Mouse (Mus musculus) forebrain, embryonic 16.5 days (tissue): ENCODE results near the gene Rcn3. TPM values are rescaled to one million over a fixed set of nuclear protein-coding genes. Genes with fewer than 3 reads are reported as not detected.
A peak's percentile ranks its signal among the peaks of the same experiment; 100 is the strongest.

Experiments used
- ATAC-seq: fragments of 200-750 bp; cut with Nextera tagmentation; 2 replicates; pipeline ENCODE4 v1.8.0; 2017; ENCODE audit warnings: mild to moderate bottlenecking, moderate library complexity
- H3K27ac ChIP-seq: fragments of 300-500 bp; sonication (generic); 2 replicates; pipeline ENCODE4 v1.5.1; 2014; ENCODE audit warnings: low read length, control low read depth
- H3K27me3 ChIP-seq: fragments of 300-500 bp; sonication (generic); replicated peaks from 2 replicates; pipeline ENCODE4 v1.6.1; 2014; ENCODE audit warnings: low read length; ENCODE audit not compliant: control insufficient read depth, insufficient read depth
- H3K36me3 ChIP-seq: fragments of 300-500 bp; sonication (generic); 2 replicates; pipeline ENCODE4 v1.6.1; 2014; ENCODE audit not compliant: control insufficient read depth, insufficient read depth
- H3K4me1 ChIP-seq: fragments of 300-500 bp; sonication (generic); replicated peaks from 2 replicates; pipeline ENCODE4 v1.6.1; 2014; ENCODE audit warnings: low read length; ENCODE audit not compliant: control insufficient read depth, insufficient read depth
- H3K4me2 ChIP-seq: fragments of 300-500 bp; sonication (generic); 2 replicates; pipeline ENCODE4 v1.6.1; 2014; ENCODE audit warnings: mild to moderate bottlenecking, low read length, control low read depth
- H3K4me3 ChIP-seq: fragments of 300-500 bp; sonication (generic); replicated peaks from 2 replicates; pipeline ENCODE4 v1.5.1; 2014; ENCODE audit warnings: mild to moderate bottlenecking, low read length, control low read depth
- H3K9ac ChIP-seq: fragments of 300-500 bp; sonication (generic); replicated peaks from 2 replicates; pipeline ENCODE4 v1.6.1; 2014; ENCODE audit warnings: low read depth, low read length, control low read depth
- H3K9me3 ChIP-seq: fragments of 300-500 bp; sonication (generic); 2 replicates; pipeline ENCODE4 v1.6.1; 2016; ENCODE audit warnings: low read length; ENCODE audit not compliant: control insufficient read depth
- WGBS: fragments of 180-500 bp; shearing (Covaris S2); extraction: QIAGEN DNeasy Blood & Tissue Kit; methylation state at CpG from one replicate; pipeline ENCODE4 v1.1.7; 2014; 5-methylcytosine and 5-hydroxymethylcytosine counted together
- polyA plus RNA-seq: library from polyadenylated mRNA; unstranded; fragments of >200 nt; fragmentation: Nextera tagmentation; extraction: Ambion mirVana; gene quantifications from 2 replicates; pipeline ENCODE4 v1.2.1, GENCODE M21; 2015

Rcn3 gene
- polyA plus RNA-seq, 1 experiment from 2014 or later, result 50.8 TPM

- peak overlapping the region; percentile 99 for H3K27ac ChIP-seq
- peak overlapping the region; percentile 97 for H3K4me2 ChIP-seq
- peak overlapping the region; percentile 95 for H3K4me3 ChIP-seq
- peak; percentile 93 for ATAC-seq
- WGBS, result 0% methylated on average over 30 of the region's 33 CpGs
- no peaks in the 10 kb centered on the region for H3K9me3 ChIP-seq
- no peaks in the 10 kb centered on the region for H3K27me3 ChIP-seq
- peak overlapping the region; percentile 88 for H3K9ac ChIP-seq
- peaks cover 7% of the 10 kb centered on the region; the same call in 1 of the 2 replicates for H3K36me3 ChIP-seq
- H3K4me1 ChIP-seq, result peaks cover 30% of the 10 kb centered on the region
These were observed 38.0 kb downstream of the Rcn3 start for GRCm38 (mm10) chr7:45053931-45054510.

- H3K9me3 ChIP-seq, result no peaks in the 10 kb centered on the region
- H3K4me3 ChIP-seq, result peak overlapping the region; percentile 95
- H3K27ac ChIP-seq, result peak overlapping the region; percentile 99
- peak overlapping the region; percentile 97 for H3K4me2 ChIP-seq
- H3K36me3 ChIP-seq, result peaks cover 14% of the 10 kb centered on the region; the same call in 1 of the 2 replicates
- H3K9ac ChIP-seq, result peak overlapping the region; percentile 88
- WGBS, result under 1% methylated on average over 42 of the region's 59 CpGs
- peaks cover 28% of the 10 kb centered on the region for H3K4me1 ChIP-seq
- ATAC-seq, result peak; percentile 61
- no peaks in the 10 kb centered on the region for H3K27me3 ChIP-seq
These were observed 38.7 kb downstream of the Rcn3 start for GRCm38 (mm10) chr7:45053117-45053930.

GRCm38 (mm10) chr7:45052862-45053116, 39.2 kb downstream of the Rcn3 start, which contains the start of gene Prr12:
Prr12 (minus strand) TSS chr7:45052881.
- WGBS, result 0% methylated on average over 1 of the region's 18 CpGs
- H3K4me2 ChIP-seq, result peak within 1 kb of the TSS; percentile 97
- ATAC-seq, result no peak
- H3K4me3 ChIP-seq, result peak within 1 kb of the TSS; percentile 95
- peak within 1 kb of the TSS; percentile 99 for H3K27ac ChIP-seq
- H3K36me3 ChIP-seq, result peaks cover 17% of the 10 kb centered on the region
- H3K9ac ChIP-seq, result peak within 1 kb of the TSS; percentile 88
- peaks cover 28% of the 10 kb centered on the region for H3K4me1 ChIP-seq
- no peaks in the 10 kb centered on the region for H3K27me3 ChIP-seq
- no peaks in the 10 kb centered on the region for H3K9me3 ChIP-seq

GRCm38 (mm10) chr7:45052181-45052861, 39.7 kb downstream of the Rcn3 start:
- H3K4me2 ChIP-seq, result peak overlapping the region; percentile 89
- no peak for ATAC-seq
- 0% methylated on average over 33 of the region's 38 CpGs for WGBS
- peaks cover 22% of the 10 kb centered on the region for H3K36me3 ChIP-seq
- H3K9me3 ChIP-seq, result no peaks in the 10 kb centered on the region
- peak overlapping the region; percentile 95 for H3K4me3 ChIP-seq
- H3K4me1 ChIP-seq, result peaks cover 28% of the 10 kb centered on the region
- no peaks in the 10 kb centered on the region for H3K27me3 ChIP-seq
- peak overlapping the region; percentile 99 for H3K27ac ChIP-seq
- peak overlapping the region; percentile 88 for H3K9ac ChIP-seq

- Histone ChIP-seq H3K4me2 (peak overlapping the region; percentile 89), H3K9ac (peak overlapping the region; percentile 88), H3K27me3 (no peaks in the 10 kb centered on the region), H3K36me3 (peaks cover 29% of the 10 kb centered on the region), H3K9me3 (no peaks in the 10 kb centered on the region), H3K4me1 (peaks cover 28% of the 10 kb centered on the region), H3K27ac (peak overlapping the region; percentile 99), H3K4me3 (peak overlapping the region; percentile 95)
- no peak for ATAC-seq
- under 1% methylated on average over 13 of the region's 13 CpGs for WGBS
These were observed 40.4 kb downstream of the Rcn3 start for GRCm38 (mm10) chr7:45051601-45051974.

GRCm38 (mm10) chr7:45050945-45051600, 40.9 kb downstream of the Rcn3 start:
- Histone ChIP-seq H3K36me3 (peaks cover 31% of the 10 kb centered on the region), H3K9me3 (no peaks in the 10 kb centered on the region), H3K27me3 (no peaks in the 10 kb centered on the region), H3K4me1 (peaks cover 28% of the 10 kb centered on the region), H3K27ac (peak overlapping the region; percentile 45), H3K4me3 (peak overlapping the region; percentile 95), H3K4me2 (peak overlapping the region; percentile 89), H3K9ac (peak overlapping the region; percentile 88)
- WGBS, result 1% methylated on average over 15 of the region's 16 CpGs
- peak; percentile 52 for ATAC-seq

GRCm38 (mm10) chr7:45048923-45049657, 42.9 kb downstream of the Rcn3 start:
- no peak overlapping the region for H3K9ac ChIP-seq
- peaks cover 23% of the 10 kb centered on the region for H3K4me1 ChIP-seq
- H3K9me3 ChIP-seq, result no peaks in the 10 kb centered on the region
- 89% methylated on average over 23 of the region's 23 CpGs for WGBS
- peaks cover 43% of the 10 kb centered on the region for H3K36me3 ChIP-seq
- no peaks in the 10 kb centered on the region for H3K27me3 ChIP-seq
- H3K27ac ChIP-seq, result no peak overlapping the region
- no peak for ATAC-seq
- no peak overlapping the region for H3K4me3 ChIP-seq
- H3K4me2 ChIP-seq, result no peak overlapping the region

- Histone ChIP-seq H3K36me3 (peaks cover 47% of the 10 kb centered on the region), H3K4me1 (peaks cover 18% of the 10 kb centered on the region), H3K4me2 (no peak overlapping the region), H3K4me3 (no peak overlapping the region), H3K9ac (no peak overlapping the region), H3K27ac (no peak overlapping the region), H3K27me3 (no peaks in the 10 kb centered on the region), H3K9me3 (no peaks in the 10 kb centered on the region)
- no peak for ATAC-seq
- WGBS, result 87% methylated on average over 37 of the region's 38 CpGs
These were observed 43.8 kb downstream of the Rcn3 start for GRCm38 (mm10) chr7:45048001-45048890.
